Mouse (Mus musculus) C2C12 (cell line): ENCODE results near the gene Cnn2.

Experiments used
- CEBPB ChIP-seq: IDR thresholded peaks from one replicate; pipeline ENCODE4 v1.6.1; 2011; ENCODE audit warnings: low read depth, mild to moderate bottlenecking, control low read depth, moderate library complexity
- CTCF ChIP-seq: IDR thresholded peaks from one replicate; pipeline ENCODE4 v1.5.1; 2011; ENCODE audit not compliant: control insufficient read depth, insufficient read depth, insufficient read length
- MAX ChIP-seq: IDR thresholded peaks from one replicate; pipeline ENCODE4 v1.6.1; 2011; ENCODE audit warnings: mild to moderate bottlenecking, control low read depth
- USF1 ChIP-seq: IDR thresholded peaks from one replicate; pipeline ENCODE4 v1.6.1; 2011; ENCODE audit warnings: low read depth, mild to moderate bottlenecking, control low read depth, moderate library complexity

DNA sequence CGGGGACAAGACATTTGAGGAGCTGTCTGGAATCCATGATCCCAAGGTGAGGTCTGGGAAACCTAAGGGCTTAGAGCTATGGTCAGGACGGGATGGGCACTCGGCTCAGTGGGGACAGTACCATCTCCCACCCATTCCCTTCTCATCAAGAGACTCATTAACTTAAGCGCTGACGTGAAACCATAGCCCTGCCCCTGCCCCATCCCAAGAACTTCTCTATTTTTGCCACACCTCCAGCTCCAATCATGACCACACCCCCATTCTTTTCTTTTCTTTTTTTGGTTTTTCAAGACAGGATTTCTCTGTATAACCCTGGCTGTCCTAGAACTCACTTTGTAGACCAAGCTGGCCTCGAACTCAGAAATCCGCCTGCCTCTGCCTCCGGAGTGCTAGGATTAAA is 13.7 kb upstream of the Cnn2 start:
- TF ChIP-seq MAX = no peak
- TF ChIP-seq CTCF = no peak
- TF ChIP-seq CEBPB = no peak
- TF ChIP-seq USF1 = no peak
